Mouse (Mus musculus): ENCODE results near the gene B3galt6.

DNA sequence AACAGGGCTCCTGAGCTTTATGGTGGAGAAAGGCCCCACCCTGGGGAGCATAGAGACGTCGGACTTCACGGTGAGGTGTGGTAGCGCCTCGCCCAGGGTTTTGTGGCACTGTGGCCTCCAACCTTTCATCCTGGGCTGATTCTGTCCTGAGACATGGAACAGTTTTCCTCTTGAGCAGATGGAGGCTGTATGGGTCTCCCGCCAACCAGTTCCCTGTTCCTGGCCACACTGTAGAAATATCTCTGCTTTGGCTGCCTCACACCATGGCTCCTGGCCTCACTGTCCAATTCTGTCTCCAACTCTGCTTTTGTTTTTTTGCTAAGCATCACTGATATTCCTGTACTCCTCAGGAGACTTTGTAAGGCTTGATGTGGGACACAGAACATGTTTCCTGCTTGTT lies 37.0 kb downstream of the B3galt6 start:
- no peak for TF ChIP-seq CHD2 (IDR thresholded peaks at IDR 0.05; ENCODE audit: low read depth, low read length)
- no peak for TF ChIP-seq ZC3H11A (IDR thresholded peaks at IDR 0.05; ENCODE audit: borderline replicate concordance, low read depth, low read length)
- TF ChIP-seq HCFC1 (IDR thresholded peaks at IDR 0.05; ENCODE audit: borderline replicate concordance, insufficient read depth, low read length), result no peak
- no peak for TF ChIP-seq MAFK (IDR thresholded peaks at IDR 0.05; ENCODE audit: insufficient read depth, low read depth, low read length)
- TF ChIP-seq ZNF384 (IDR thresholded peaks at IDR 0.05; ENCODE audit: low read depth, low read length), result no peak

Measured in ES-E14 (cell line).